Mouse (Mus musculus) midbrain, embryonic 10.5 days (tissue): ENCODE measurements around the gene Fxyd7. TPM values are rescaled to one million over a fixed set of nuclear protein-coding genes. Genes with fewer than 3 reads are reported as not detected.
A peak's percentile ranks its signal among the peaks of the same experiment; 100 is the strongest.

Source experiments
- DNase-seq: peaks from one replicate; pipeline ENCODE4 v3.0.0-alpha.2; 2017; ENCODE audit warnings: low spot score
- H3K27ac ChIP-seq: fragments of 300-500 bp; sonication (generic); replicated peaks from 2 replicates; pipeline ENCODE4 v1.5.1; 2016; ENCODE audit warnings: mild to moderate bottlenecking
- H3K27me3 ChIP-seq: fragments of 300-500 bp; sonication (generic); 2 replicates; pipeline ENCODE4 v1.6.1; 2016; ENCODE audit warnings: low read depth, mild to moderate bottlenecking; ENCODE audit not compliant: poor library complexity, severe bottlenecking
- H3K36me3 ChIP-seq: fragments of 300-500 bp; sonication (generic); 2 replicates; pipeline ENCODE4 v1.6.1; 2016; ENCODE audit warnings: mild to moderate bottlenecking, moderate library complexity
- H3K4me1 ChIP-seq: fragments of 300-500 bp; sonication (generic); 2 replicates; pipeline ENCODE4 v1.6.1; 2016
- H3K4me3 ChIP-seq: fragments of 300-500 bp; sonication (generic); 2 replicates; pipeline ENCODE4 v1.5.1; 2016; ENCODE audit warnings: mild to moderate bottlenecking, moderate library complexity
- H3K9me3 ChIP-seq: fragments of 300-500 bp; sonication (generic); replicated peaks from 2 replicates; pipeline ENCODE4 v1.6.1; 2016; ENCODE audit warnings: mild to moderate bottlenecking
- WGBS: fragments of 180-500 bp; shearing (Covaris S2); methylation state at CpG from one replicate; pipeline ENCODE4 v1.1.7; 2016; 5-methylcytosine and 5-hydroxymethylcytosine counted together
- polyA plus RNA-seq: library from polyadenylated mRNA; unstranded; fragments of >200 nt; fragmentation: Nextera tagmentation; extraction: Ambion mirVana; gene quantifications from 2 replicates; pipeline ENCODE4 v1.2.1, GENCODE M21; 2016

Fxyd7 gene
- polyA plus RNA-seq, 1 experiment from 2014 or later, result 0.70 TPM

DNA sequence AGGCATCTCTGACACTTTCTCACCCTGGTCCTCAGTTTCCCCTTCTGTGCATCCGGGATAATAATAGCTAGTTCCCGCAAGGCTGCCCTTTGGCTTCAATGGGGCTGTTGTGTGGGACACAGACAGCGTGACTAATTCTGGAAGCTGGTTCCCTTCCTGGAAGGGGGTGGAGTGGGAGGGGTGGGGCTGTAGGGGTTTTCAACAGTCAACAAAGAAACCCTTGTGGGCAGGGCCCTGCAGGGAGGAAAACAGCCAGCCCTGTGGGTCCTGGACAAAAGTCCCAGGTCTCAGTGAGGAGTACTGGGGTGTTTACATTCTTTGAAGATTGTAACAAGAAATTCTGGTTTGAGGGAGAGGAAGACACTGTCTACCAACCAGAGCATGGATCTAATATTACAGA lies 33.9 kb upstream of the Fxyd7 start:
- WGBS, result 31% methylated on average over 3 of the region's 3 CpGs
- Histone ChIP-seq H3K4me1 (peaks cover 24% of the 10 kb centered on the region), H3K36me3 (no peaks in the 10 kb centered on the region), H3K9me3 (peaks cover 3% of the 10 kb centered on the region; the same call in 1 of the 2 replicates), H3K27me3 (no peaks in the 10 kb centered on the region), H3K4me3 (no peak overlapping the region), H3K27ac (peak overlapping the region; percentile 55)
- no peak for DNase-seq

DNA sequence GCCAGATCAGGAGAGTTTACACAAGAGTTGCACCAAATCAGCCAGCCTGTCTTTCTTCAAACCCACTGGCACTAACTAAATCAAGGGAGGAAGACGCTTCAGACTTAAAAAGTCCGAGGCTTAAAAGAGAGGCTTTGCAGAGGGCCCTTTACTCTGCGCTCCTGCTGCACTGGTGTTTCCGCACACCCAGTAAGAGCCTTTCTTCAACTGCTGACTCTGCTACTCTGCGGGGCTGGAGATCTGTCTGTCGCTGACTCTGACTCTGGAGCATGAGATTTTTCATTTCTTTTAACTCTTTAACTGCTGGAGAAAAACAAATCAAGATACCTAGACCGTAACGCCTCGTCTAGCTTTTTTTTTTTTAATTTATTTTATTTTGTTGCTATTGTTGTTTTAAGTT lies 32.9 kb upstream of the Fxyd7 start:
- Histone ChIP-seq H3K4me3 (no peak overlapping the region), H3K9me3 (no peaks in the 10 kb centered on the region), H3K4me1 (peaks cover 24% of the 10 kb centered on the region), H3K27ac (0 out of 2 replicates have a peak overlapping the region, but pooled peaks have one; percentile 2), H3K36me3 (no peaks in the 10 kb centered on the region), H3K27me3 (no peaks in the 10 kb centered on the region)
- DNase-seq, result no peak
- WGBS, result 72% methylated on average over 9 of the region's 9 CpGs

DNA sequence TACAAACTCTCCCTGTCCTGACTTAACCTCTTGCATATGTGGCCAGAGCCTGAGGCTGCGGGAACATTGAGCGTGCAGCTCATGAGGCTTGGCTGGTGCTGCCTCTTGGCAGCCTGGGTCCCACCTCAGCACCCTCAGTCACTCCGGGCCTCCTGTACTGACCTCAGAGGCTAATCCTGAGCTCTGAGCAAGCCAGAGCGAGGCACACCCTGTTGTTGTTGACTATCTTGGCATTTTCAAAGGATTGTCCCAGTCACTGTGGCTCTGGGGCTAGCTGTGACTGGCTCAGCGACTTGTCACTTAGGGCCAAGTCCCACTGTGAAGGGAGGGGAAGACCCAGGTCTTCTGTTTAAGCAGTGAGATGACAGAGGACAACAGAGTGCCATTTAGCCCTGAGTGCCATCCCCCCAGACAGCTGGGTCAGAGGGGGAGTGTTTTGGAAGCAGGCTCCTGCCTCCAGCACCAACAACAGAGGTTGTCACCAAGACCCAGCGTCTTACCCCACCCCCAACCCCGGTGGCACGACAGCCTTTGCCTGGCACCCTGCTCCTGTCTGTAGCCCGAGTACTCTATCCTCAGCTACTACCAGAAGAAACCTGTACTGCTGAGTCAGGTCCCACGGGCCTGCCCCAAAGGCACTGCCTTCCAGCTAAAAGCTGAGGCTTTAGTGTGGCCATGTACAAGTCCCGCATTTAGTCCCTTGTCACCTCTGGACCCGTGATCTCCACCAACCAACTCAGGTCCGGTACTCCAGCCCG lies 31.7 kb upstream of the Fxyd7 start:
- Histone ChIP-seq H3K27me3 (no peaks in the 10 kb centered on the region), H3K36me3 (no peaks in the 10 kb centered on the region), H3K4me3 (no peak overlapping the region), H3K9me3 (no peaks in the 10 kb centered on the region), H3K4me1 (peaks cover 24% of the 10 kb centered on the region), H3K27ac (peak overlapping the region; percentile 63)
- WGBS, result 56% methylated on average over 14 of the region's 14 CpGs
- no peak for DNase-seq

DNA sequence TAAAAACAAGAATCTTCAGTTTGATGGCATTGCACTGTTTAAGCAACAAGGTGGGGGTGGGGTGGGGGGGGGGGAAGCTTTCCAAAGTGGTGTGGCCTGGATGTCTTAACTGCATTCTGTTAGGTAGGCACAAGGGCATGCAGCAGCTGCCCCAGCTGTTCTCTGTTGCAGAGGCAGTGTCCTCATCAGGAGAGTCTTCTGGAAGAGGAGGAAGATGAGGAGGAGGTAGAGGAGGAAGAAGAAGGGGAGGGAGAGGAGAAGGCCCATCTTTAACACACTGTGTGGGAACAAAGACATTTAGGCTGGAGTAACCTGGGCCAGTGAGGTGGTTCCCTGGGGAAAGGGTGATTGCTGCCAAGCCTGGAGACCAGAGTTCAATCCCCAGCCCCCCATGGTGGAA lies 30.8 kb upstream of the Fxyd7 start:
- no peak overlapping the region for H3K27ac ChIP-seq

DNA sequence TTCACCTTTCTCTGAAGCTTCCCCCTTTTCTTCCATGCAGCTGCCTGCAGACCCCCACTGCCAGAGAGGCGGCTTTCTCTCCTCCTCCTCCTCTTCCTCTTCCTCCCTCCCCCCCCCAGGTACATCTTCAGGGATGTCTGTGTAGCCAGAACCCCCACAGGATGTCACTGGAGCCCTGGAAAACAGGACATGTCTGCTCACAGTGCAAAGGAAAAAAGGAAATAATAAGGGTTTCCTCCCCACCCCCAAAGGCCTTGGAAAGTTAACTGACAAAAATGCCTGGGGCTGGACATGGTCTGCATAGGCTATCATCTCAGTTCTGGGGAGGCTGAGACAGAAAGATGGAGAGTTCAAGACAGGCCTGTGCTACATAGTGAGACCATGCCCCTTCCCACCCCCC lies 29.8 kb upstream of the Fxyd7 start:
- Histone ChIP-seq H3K36me3 (no peaks in the 10 kb centered on the region), H3K4me3 (no peak overlapping the region), H3K4me1 (peaks cover 26% of the 10 kb centered on the region), H3K9me3 (no peaks in the 10 kb centered on the region), H3K27me3 (no peaks in the 10 kb centered on the region), H3K27ac (no peak overlapping the region)
- DNase-seq, result no peak
- WGBS, result 33% methylated on average over 1 of the region's 1 CpGs

More for the DNA sequence above, 30.8 kb upstream of the Fxyd7 start:
- DNase-seq, result no peak
- Histone ChIP-seq H3K36me3 (no peaks in the 10 kb centered on the region), H3K4me1 (peaks cover 26% of the 10 kb centered on the region), H3K4me3 (no peak overlapping the region), H3K9me3 (no peaks in the 10 kb centered on the region), H3K27me3 (no peaks in the 10 kb centered on the region)

DNA sequence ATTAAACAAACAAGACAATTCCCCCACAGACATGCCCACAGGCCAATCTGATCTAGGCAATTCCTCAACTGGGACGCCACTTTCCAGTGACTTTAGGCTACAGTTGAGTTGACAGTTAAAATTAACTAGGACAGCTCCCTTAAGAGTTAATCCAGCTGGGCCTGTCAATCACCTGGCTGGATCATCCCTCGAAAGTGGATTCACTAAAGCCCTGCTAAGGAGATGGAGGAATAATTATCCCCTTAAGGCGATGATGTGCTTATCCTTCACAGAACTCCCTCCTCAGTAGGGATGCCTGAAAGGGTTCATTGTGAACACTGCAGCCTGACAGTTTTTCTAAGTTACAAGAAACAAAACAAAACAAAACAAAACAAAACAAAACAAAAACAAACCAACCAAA lies 29.3 kb upstream of the Fxyd7 start:
- WGBS, result 47% methylated on average over 3 of the region's 3 CpGs

DNA sequence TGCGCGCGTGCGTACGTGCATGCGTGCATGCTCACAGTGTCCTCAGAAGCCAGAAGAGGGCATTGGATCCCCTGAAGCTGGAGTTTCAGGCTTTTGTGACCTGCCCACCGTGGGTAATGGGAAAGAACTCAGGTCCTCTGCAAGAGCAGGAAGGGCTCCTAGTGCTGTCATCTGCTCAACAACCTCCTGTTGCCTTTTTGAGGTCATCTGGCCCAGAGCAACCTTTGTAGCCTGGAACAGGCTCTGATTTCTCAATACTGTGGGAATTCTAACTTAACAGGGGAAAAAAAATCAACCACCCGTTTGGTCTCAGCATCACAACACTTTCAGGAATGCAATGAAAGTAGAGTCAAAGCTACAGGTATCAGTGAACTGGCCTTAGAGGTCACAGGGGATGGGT lies 28.4 kb upstream of the Fxyd7 start:
- H3K4me3 ChIP-seq, result no peak overlapping the region
- H3K9me3 ChIP-seq, result no peaks in the 10 kb centered on the region
- no peak for DNase-seq
- H3K27me3 ChIP-seq, result no peaks in the 10 kb centered on the region
- no peak overlapping the region for H3K27ac ChIP-seq
- H3K36me3 ChIP-seq, result no peaks in the 10 kb centered on the region
- peaks cover 14% of the 10 kb centered on the region for H3K4me1 ChIP-seq
- 94% methylated on average over 8 of the region's 8 CpGs for WGBS

More for the DNA sequence above, 29.3 kb upstream of the Fxyd7 start:
- Histone ChIP-seq H3K27me3 (no peaks in the 10 kb centered on the region), H3K4me1 (peaks cover 24% of the 10 kb centered on the region), H3K9me3 (no peaks in the 10 kb centered on the region), H3K27ac (no peak overlapping the region), H3K36me3 (no peaks in the 10 kb centered on the region), H3K4me3 (no peak overlapping the region)
- DNase-seq, result no peak

DNA sequence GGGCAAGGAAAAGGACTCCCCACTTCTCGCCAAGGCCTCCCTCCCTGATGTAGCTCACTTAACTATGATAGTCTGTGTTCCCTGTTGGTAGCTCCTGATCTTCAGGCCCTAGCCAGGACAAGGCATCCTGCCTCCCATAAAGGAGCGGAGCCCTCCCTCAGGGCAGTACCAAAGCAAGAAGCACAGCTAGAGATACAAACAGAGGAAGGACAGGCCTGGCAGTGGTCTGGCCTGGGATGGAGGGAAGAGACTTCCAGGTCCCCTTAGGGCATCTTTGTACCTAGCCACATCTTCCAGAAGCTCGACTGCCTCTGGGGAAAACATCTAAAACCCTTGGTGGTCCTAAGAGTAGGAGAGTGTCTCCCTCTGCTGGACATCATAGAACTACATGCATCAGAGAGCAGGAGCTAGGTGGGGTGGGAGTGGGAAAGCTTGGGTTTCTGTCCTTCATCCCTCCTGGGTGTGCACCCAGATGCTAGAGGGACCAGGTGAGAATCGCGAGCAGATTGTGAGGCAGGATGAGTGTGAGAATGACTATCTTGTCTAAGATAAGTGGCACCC lies 26.7 kb upstream of the Fxyd7 start:
- Histone ChIP-seq H3K36me3 (no peaks in the 10 kb centered on the region), H3K27me3 (no peaks in the 10 kb centered on the region), H3K4me1 (peaks cover 6% of the 10 kb centered on the region), H3K4me3 (no peak overlapping the region), H3K27ac (peak overlapping the region; percentile 2; the same call in 1 of the 2 replicates), H3K9me3 (no peaks in the 10 kb centered on the region)
- 48% methylated on average over 5 of the region's 5 CpGs for WGBS
- no peak for DNase-seq

DNA sequence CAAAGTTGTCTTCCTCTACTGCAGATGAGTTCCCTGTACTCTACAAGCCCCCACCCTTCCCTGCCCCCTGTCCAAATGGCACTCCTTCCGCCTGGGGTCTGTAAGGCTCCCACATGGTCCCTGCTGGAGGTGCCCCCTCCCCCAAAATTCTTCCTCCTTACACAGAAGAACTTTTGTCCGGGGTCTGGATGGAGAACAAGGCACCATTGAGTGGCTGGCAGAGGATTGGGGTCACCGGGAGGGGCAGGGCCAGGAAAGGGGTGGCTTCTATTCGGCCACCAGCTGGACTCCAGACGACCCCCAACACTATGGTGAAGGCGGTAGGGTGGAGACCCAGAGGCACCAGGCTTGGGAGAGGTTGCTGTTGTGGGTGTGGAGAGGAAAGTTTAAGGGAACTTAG lies 26.2 kb upstream of the Fxyd7 start:
- 66% methylated on average over 6 of the region's 6 CpGs for WGBS
- DNase-seq, result no peak
- H3K9me3 ChIP-seq, result no peaks in the 10 kb centered on the region
- no peaks in the 10 kb centered on the region for H3K36me3 ChIP-seq
- peaks cover 3% of the 10 kb centered on the region; the same call in 1 of the 2 replicates for H3K4me1 ChIP-seq
- H3K27ac ChIP-seq, result peak overlapping the region; percentile 2; the same call in 1 of the 2 replicates
- H3K4me3 ChIP-seq, result no peak overlapping the region
- no peaks in the 10 kb centered on the region for H3K27me3 ChIP-seq

DNA sequence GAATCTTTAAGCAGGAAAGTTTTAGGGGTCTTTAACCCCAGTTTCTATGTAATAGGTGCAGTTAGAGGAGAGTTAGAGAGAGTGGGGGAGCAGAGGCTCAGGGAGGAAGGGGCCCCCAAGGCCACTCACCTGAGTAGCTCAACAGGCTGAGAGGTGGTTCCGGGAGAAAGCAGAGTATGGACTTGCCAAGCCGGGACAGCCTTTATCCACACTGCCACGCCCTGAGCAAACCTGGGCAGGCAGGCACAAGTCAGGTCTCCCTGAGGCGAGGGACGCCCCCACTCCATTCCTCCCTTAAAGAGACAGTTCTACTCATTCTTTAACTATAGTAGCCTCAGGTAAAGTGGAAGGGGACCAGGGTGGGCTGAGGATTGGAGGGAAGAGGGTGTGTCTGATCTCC lies 25.2 kb upstream of the Fxyd7 start, which contains the start of gene Fxyd3:
Gene Fxyd3, minus strand, starts transcription at position 213 of the 400 bp plus-strand sequence.
- DNase-seq, result no peak
- Histone ChIP-seq H3K27ac (peak within 1 kb of the TSS; percentile 2; the same call in 1 of the 2 replicates), H3K4me1 (peaks cover 9% of the 10 kb centered on the region), H3K9me3 (no peaks in the 10 kb centered on the region), H3K36me3 (no peaks in the 10 kb centered on the region), H3K4me3 (no peak within 1 kb of the TSS), H3K27me3 (no peaks in the 10 kb centered on the region)
- 67% methylated on average over 5 of the region's 5 CpGs for WGBS

DNA sequence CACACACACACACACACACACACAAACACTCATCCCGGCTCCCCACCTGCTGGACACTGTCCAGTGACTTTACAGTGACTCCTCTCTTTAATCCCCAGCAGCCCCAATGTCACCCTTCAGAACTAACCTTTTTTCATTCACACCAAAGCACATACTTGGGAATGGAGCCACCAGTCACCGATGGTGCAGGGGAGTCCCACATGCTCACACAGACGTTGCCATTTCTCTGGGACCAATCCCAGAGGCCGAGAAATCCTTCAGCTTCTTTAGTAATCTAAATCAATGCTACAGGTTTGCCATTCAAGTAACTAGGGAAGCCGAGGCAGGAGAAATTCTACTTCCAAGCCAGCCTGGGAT lies 23.4 kb upstream of the Fxyd7 start:
- Histone ChIP-seq H3K4me1 (peaks cover 9% of the 10 kb centered on the region), H3K9me3 (no peaks in the 10 kb centered on the region), H3K27ac (no peak overlapping the region), H3K4me3 (no peak overlapping the region), H3K36me3 (no peaks in the 10 kb centered on the region), H3K27me3 (no peaks in the 10 kb centered on the region)
- 85% methylated on average over 5 of the region's 5 CpGs for WGBS
- DNase-seq, result no peak

DNA sequence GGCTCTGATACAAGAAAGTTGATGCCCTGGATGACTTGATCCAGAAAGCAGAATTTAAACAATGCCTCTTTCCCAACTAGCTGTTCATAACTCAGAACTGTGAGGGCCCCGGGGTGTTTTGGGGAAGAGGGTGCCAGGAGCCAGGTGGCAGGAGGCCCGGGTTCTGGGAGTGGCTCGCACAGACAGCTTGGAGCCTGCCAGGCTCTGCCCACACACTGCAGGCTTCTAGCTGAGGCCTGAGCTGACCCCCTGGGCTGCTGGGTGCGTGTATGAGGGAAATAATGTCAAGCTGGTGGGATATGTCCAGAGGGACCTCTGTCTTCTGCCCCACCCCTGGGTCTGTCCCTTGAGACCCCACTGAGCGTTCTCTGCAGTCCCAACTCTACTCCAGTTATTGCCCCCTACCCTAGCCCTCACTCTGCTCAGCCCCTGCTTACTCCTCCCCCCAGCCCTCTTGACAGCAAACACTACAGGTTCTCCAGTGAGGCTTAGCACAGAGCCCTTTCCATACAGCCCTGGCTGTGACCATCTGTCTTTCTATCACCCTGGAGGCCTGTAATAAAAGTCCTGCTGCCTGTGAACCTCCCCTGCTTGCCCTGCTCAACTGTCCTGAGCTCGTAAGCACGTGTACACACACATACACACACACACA lies 22.9 kb upstream of the Fxyd7 start:
- DNase-seq, result no peak
- Histone ChIP-seq H3K4me1 (peaks cover 9% of the 10 kb centered on the region), H3K27ac (no peak overlapping the region), H3K9me3 (no peaks in the 10 kb centered on the region), H3K27me3 (no peaks in the 10 kb centered on the region), H3K36me3 (no peaks in the 10 kb centered on the region), H3K4me3 (no peak overlapping the region)
- 79% methylated on average over 7 of the region's 7 CpGs for WGBS

DNA sequence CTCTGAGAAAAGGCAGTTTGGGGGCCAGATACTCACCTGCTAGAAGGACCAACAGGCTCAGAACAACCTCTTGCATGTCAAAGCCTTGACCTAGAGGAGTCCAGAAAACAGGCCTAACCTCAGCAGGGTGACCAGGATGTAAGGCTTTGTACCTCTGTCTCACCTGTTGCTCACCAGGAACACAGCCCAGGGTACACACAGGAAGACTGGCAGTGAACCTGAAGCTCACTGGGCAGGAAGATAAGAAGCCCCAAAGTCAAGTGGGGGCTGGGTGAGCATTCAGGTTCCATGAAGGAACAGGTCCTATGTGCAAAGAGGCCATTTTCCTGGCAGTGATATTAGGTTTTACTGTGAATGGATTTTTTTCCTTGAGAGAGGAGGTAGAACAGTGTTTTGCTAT lies 22.3 kb upstream of the Fxyd7 start:
- DNase-seq, result no peak
- H3K27ac ChIP-seq, result no peak overlapping the region
- H3K4me1 ChIP-seq, result peaks cover 9% of the 10 kb centered on the region
- no peaks in the 10 kb centered on the region for H3K9me3 ChIP-seq
- H3K4me3 ChIP-seq, result no peak overlapping the region
- no peaks in the 10 kb centered on the region for H3K36me3 ChIP-seq
- no peaks in the 10 kb centered on the region for H3K27me3 ChIP-seq
